In the genomic region with DNA sequence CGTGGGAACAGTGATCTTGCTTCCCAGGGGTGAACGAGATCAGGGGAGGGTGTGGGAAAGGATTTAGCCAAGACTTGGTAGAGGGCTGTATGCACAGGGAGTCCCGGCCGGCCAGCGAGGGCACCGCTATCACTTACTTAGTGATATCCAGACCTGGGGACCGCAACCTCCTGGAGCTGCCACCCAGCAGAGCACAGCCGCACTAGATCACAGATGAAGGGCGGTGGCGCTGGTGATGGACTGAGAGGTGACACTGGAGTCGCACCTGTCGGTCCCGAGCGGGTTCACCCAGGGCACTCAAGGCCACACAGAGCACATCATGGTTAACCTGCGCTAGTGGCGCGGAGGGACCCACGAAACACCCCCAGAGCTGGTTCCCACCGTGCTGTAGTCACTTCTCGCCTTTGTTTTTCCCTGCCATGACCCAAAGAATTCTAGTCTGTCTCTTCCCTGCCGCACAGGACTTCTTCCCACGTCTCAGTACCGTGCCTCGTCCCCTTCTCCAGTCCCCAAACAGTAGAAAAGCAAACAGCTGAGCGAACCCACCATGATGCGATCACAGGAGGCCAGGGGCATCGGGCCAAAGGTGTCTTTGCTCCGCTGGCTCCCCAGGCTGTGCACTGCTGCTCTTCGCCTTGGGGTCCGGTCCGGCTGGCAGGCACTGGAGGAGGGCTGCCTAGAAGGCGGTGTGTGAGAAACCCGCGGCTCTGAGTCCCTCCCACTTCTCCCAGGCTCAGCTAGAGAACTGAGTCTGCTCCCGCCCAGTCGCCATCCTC, we compare ENCODE assay signal across 8 mouse cellular contexts. TPM values are rescaled to one million over a fixed set of nuclear protein-coding genes. Genes with fewer than 3 reads are reported as not detected.
DNase-seq lines count a peak whose midpoint lies in the region; ATAC-seq lines count a peak whose summit lies in the region.

A gene (minus strand): TSS at position 664 of the 776 bp plus-strand sequence.

- H3K9me3 ChIP-seq in forebrain, embryonic 14.5 days (replicated peaks; ENCODE audit: control insufficient read depth, low read length) = no peaks in the 10 kb centered on the region
- no peaks in the 10 kb centered on the region for H3K9me3 ChIP-seq in liver, embryonic 15.5 days (replicated peaks)
- no peaks in the 10 kb centered on the region for H3K9me3 ChIP-seq in neural tube, embryonic 15.5 days (replicated peaks)

- peak; percentile 87 for ATAC-seq in forebrain, embryonic 14.5 days
- no peak for ATAC-seq in liver, embryonic 15.5 days (ENCODE audit: insufficient read depth)
- ATAC-seq in neural tube, embryonic 15.5 days (ENCODE audit: low FRiP score) = peak; percentile 90

- H3K27ac ChIP-seq in forebrain, embryonic 14.5 days (ENCODE audit: low read depth, low read length) = peak within 1 kb of the TSS; percentile 27; the same call in 1 of the 2 replicates
- no peak within 1 kb of the TSS for H3K27ac ChIP-seq in liver, embryonic 15.5 days (replicated peaks)
- H3K27ac ChIP-seq in neural tube, embryonic 15.5 days (replicated peaks) = peak within 1 kb of the TSS; percentile 18; the same call in 1 of the 2 replicates

- H3K27me3 ChIP-seq in forebrain, embryonic 14.5 days (replicated peaks; ENCODE audit: control insufficient read depth, insufficient read depth, low read length) = no peaks in the 10 kb centered on the region
- peaks cover 13% of the 10 kb centered on the region for H3K27me3 ChIP-seq in liver, embryonic 15.5 days
- 0 out of 2 replicates have a peak, but pooled peaks cover 3% of the 10 kb centered on the region for H3K27me3 ChIP-seq in neural tube, embryonic 15.5 days (replicated peaks)

- H3K36me3 ChIP-seq in forebrain, embryonic 14.5 days (ENCODE audit: control insufficient read depth, insufficient read depth, low read length) = no peaks in the 10 kb centered on the region
- no peaks in the 10 kb centered on the region for H3K36me3 ChIP-seq in liver, embryonic 15.5 days (replicated peaks)
- no peaks in the 10 kb centered on the region for H3K36me3 ChIP-seq in neural tube, embryonic 15.5 days

- H3K4me1 ChIP-seq in forebrain, embryonic 14.5 days (ENCODE audit: control insufficient read depth, insufficient read depth, low read length) = 0 out of 2 replicates have a peak, but pooled peaks cover 5% of the 10 kb centered on the region
- H3K4me1 ChIP-seq in liver, embryonic 15.5 days (replicated peaks) = no peaks in the 10 kb centered on the region
- H3K4me1 ChIP-seq in neural tube, embryonic 15.5 days = peaks cover 12% of the 10 kb centered on the region

- H3K4me2 ChIP-seq in forebrain, embryonic 14.5 days (ENCODE audit: low read length) = peak within 1 kb of the TSS; percentile 95
- peak within 1 kb of the TSS; percentile 52 for H3K4me2 ChIP-seq in liver, embryonic 15.5 days
- H3K4me2 ChIP-seq in neural tube, embryonic 15.5 days = peak within 1 kb of the TSS; percentile 96

- intact Hi-C loops in heart, postnatal 10 days (cut with DNase I) = loop anchor here (5.0 kb wide), 1 partner anchor 98 kb away; no protein-coding TSS in a partner anchor

- DNase-seq in 3134 (ENCODE audit: extremely low read depth, insufficient read length, low spot score) = peak; percentile 4
- DNase-seq in adrenal gland, postnatal 36 days = peak; percentile 30 to 50
- peak; percentile 65 for DNase-seq in forebrain, embryonic 14.5 days (ENCODE audit: low spot score)
- peak; percentile 62 to 64 for DNase-seq in heart, postnatal 10 days
- peak; percentile 65 to 66 for DNase-seq in kidney, postnatal 36 days
- DNase-seq in thymus, postnatal 14 days = peak; percentile 22

- H3K4me3 ChIP-seq in forebrain, embryonic 14.5 days (ENCODE audit: low read depth, low read length) = peak within 1 kb of the TSS; percentile 46
- H3K4me3 ChIP-seq in liver, embryonic 15.5 days (replicated peaks) = peak within 1 kb of the TSS; percentile 39
- peak within 1 kb of the TSS; percentile 57 for H3K4me3 ChIP-seq in neural tube, embryonic 15.5 days (replicated peaks)

- peak within 1 kb of the TSS; percentile 71 for H3K9ac ChIP-seq in forebrain, embryonic 14.5 days (ENCODE audit: low read length)
- H3K9ac ChIP-seq in liver, embryonic 15.5 days = no peak within 1 kb of the TSS
- peak within 1 kb of the TSS; percentile 67 for H3K9ac ChIP-seq in neural tube, embryonic 15.5 days (replicated peaks)

- under 1% methylated on average over 36 of the region's 36 CpGs for WGBS in forebrain, embryonic 14.5 days
- under 1% methylated on average over 36 of the region's 36 CpGs for WGBS in liver, embryonic 15.5 days (ENCODE audit: insufficient replicate concordance)
- WGBS in neural tube, embryonic 15.5 days = under 1% methylated on average over 35 of the region's 36 CpGs

RNA-seq across cellular contexts. Expression of the gene that starts here (rescaled TPM):
- total RNA-seq in adrenal gland, postnatal 36 days (2021) = 10 to 100 TPM; 20.7 to 22.7 TPM
- polyA plus RNA-seq in forebrain, embryonic 14.5 days (2014; fragmentation: Nextera tagmentation; extraction: Ambion mirVana) = 28.2 and 42.2 TPM in 2 replicates
- total RNA-seq in heart, postnatal 10 days (2021) = 10 to 100 TPM; 38.9 to 49.6 TPM
- 4.8 and 5.0 TPM in 2 replicates for polyA plus RNA-seq in liver, embryonic 15.5 days (2015; fragmentation: Nextera tagmentation; extraction: Ambion mirVana)
- 17.0 and 20.9 TPM in 2 replicates for polyA plus RNA-seq in neural tube, embryonic 15.5 days (2015; fragmentation: Nextera tagmentation; extraction: Ambion mirVana)

Comparison
In these comparisons a context has a peak if more than half of its experiments do, and no peak if none do; other contexts are left out.
1. DNase-seq: peak in every context shown above with its lines; median percentile 66 in kidney, postnatal 36 days; 65 in forebrain, embryonic 14.5 days; 63 in heart, postnatal 10 days; 40 in adrenal gland, postnatal 36 days; 22 in thymus, postnatal 14 days; 4 in 3134.